Mouse (Mus musculus): ENCODE measurements around the gene Cep97.
"Not testable (repeated sequence)": the region's sequence is repeated elsewhere in the genome, so short reads cannot be mapped to it uniquely, and the experiment has no call there.

Cep97 gene

DNA sequence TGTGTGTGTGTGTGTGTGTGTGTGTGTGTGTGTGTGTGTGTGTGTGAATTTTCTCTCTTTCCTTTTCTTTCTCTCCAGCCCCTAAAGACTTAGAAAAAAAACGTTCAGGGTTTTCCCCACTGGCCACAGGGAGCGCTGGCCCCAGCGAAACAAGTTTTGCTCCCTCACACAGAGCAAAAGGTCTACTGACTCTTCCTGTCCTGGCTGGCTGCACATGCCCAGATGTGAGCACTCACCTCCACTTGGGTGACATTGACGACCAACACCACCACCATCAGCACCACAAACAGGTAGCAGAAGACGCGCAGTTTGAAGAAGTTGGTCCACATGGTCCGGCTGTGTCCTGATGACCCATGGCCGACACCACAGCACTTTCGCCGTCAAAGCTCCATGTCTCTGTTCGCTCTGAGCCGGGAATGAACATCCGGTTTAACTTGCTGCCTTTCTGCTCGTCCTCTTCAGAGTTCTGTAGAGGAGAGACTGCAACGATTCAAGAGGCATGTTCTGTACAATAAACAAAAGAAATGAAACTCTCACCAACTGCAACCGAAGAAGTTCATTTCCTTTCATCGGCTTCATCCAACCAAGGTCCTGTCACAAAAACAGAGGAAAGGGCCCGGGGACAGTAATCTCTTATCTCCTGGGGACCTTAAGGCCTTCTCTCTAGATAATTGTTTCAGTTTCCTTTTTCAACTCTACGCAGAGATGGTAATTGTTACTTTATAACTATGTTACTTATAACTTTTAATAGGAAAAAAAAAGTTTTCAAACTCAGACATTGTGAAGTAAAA lies 44.1 kb downstream of the Cep97 start:
- DNase-seq (ENCODE audit: low spot score in 2 of 2) = no peak

GRCm38 (mm10) chr16:55889451-55889850 lies 45.2 kb downstream of the Cep97 start:
- no peak for DNase-seq (ENCODE audit: low spot score in 2 of 2)

- DNase-seq (ENCODE audit: low spot score in 2 of 2) = no peak
Observed at GRCm38 (mm10) chr16:55888584-55888960, 46.1 kb downstream of the Cep97 start.

- peak in 1 of 2 experiments; percentile 24 for DNase-seq (ENCODE audit: low spot score in 2 of 2)
Observed at GRCm38 (mm10) chr16:55887814-55888583, 46.7 kb downstream of the Cep97 start.

DNA sequence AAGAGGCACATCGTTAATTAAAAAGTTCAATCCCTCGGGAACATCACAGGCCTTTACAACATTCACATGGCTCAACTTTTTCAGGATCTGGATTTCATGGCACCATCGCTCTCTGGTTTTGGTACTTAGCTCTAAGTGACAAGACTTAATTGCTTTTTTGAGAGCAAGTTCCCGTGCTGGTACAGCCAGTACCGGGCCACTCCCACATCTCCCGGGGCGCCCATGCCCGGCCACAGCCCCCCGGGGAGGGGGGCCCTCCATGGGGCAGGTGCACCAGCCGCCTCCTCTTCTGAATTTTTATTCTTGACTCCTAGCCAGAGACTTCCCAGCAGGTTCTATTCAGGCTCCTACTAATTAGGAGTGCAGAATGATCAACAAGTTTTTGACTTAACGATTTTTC lies 50.4 kb downstream of the Cep97 start:
- DNase-seq (ENCODE audit: low spot score in 2 of 2) = no peak

DNA sequence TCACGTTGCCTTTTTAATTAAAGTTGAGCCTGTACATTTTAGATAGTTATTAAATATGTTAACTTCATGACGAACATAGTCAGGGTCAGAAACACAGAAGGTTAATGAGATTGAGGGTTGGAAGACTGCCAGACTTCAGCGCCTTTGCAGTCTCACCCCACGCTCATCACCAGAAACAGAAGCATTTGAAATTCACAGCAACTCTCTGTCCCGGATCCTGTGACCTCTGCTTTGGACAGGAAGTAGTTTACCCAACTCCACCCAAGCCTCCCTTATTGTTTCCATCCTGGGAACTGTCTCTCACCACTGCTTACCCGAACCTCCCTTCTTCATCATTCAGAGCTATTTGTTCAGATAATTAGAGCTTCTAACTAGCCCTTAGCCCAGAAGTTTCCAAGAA lies 58.6 kb downstream of the Cep97 start:
- no peak for DNase-seq (ENCODE audit: low spot score in 2 of 2)

DNA sequence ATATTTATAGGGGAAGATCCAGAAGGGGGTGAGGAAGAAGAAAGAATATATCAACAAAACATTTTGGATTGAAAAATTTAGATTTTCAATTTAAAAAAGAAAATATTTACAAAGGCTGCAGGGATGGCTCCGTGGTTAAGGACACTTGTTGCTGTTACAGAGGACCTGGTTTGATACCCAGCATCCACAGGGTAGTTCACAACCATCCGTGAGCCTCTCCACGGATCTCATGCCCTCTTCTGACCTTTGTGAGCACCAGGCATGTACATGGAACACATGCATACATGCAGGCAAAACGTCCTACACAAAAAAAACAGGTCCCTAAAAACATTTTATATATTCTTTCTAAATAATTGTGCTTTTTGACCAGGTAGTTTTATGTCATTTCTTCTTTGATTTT lies 70.8 kb downstream of the Cep97 start:
- DNase-seq (ENCODE audit: low spot score in 2 of 2) = no peak

- DNase-seq (ENCODE audit: low spot score in 2 of 2) = peak; percentile 50 to 80
Observed at GRCm38 (mm10) chr16:55863149-55863815, 71.4 kb downstream of the Cep97 start.

- no peak for DNase-seq (ENCODE audit: low spot score in 2 of 2)
Observed at GRCm38 (mm10) chr16:55861104-55861503, 73.6 kb downstream of the Cep97 start.

GRCm38 (mm10) chr16:55859421-55859820 lies 75.2 kb downstream of the Cep97 start:
- not testable (repeated sequence) for DNase-seq (ENCODE audit: low spot score in 2 of 2)

DNA sequence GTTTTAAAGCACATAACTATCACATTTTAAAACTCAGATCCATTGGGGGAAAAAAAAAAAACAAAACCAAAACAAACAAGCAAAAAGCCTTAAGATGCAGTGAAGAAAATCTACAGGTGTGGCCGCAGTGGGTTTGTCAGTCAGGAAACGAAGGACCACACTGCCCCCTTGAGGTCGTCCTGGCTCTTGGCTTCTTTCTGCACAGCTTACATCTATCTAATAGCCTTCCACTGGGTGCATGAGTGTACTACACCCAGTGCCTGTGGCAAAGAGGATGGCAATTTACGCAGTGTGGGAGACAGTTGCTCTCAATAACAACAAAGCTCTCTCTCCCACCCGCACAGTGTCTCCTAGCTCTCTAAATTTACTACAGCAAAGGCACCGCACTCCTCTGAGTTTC lies 76.2 kb downstream of the Cep97 start:
- DNase-seq (ENCODE audit: low spot score in 2 of 2) = peak; percentile 47 to 82

- peak; percentile 38 to 84 for DNase-seq (ENCODE audit: low spot score in 2 of 2)
Observed at GRCm38 (mm10) chr16:55852943-55853727, 81.5 kb downstream of the Cep97 start.

GRCm38 (mm10) chr16:55852515-55852914 lies 82.1 kb downstream of the Cep97 start:
- no peak for DNase-seq (ENCODE audit: low spot score in 2 of 2)

- DNase-seq (ENCODE audit: low spot score in 2 of 2) = no peak
Observed at GRCm38 (mm10) chr16:55850485-55850884, 84.2 kb downstream of the Cep97 start.

Data from spleen, postnatal 10 days (tissue).